Mouse (Mus musculus) kidney, postnatal 25 days (tissue): ENCODE measurements around the gene Pdhx.
A peak's percentile ranks its signal among the peaks of the same experiment; 100 is the strongest.

ENCODE experiments used
- DNase-seq, 2 experiments: peaks; one replicate each; pipeline ENCODE4 v3.0.0; 2021; ENCODE audit warnings: mixed read lengths in 2 of 2

The Pdhx gene

DNA sequence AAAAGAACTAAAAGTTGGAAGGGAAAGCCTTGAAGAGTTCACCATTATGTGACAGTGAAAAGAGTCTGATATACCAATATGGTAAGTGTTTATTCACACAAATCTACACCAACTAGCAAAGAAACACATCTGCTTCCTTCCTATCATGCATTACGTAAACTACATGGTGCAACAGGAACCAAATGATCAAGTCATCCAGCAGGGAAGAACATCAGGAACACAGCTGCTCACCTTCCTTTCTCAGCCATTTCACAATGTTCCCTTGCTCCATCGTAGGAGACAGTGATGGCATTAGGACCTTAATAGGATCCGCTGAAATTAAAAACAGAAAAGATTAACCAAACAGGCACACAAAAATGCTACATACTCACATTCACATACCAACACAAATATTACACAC, 15.0 kb downstream of the Pdhx start:
- no peak for DNase-seq

DNA sequence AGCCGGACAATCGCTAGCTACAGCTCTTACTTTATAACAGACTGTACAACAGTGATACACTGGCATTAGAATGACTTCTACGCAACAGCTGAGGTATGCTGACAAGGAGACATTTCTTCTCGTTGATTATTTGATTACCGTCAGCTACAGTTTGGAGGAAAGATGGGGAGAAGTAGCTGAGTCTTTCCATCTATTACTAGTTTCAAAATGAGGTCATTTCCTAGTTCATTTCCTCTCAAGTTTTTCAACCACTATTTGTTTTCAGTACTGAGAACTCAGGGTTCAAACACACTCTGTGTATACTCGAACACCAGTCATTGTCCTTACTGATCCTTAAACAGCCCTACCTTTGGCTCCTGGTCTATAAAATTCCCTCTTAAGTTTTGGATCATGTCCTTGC, 17.5 kb downstream of the Pdhx start:
- DNase-seq, result no peak

DNA sequence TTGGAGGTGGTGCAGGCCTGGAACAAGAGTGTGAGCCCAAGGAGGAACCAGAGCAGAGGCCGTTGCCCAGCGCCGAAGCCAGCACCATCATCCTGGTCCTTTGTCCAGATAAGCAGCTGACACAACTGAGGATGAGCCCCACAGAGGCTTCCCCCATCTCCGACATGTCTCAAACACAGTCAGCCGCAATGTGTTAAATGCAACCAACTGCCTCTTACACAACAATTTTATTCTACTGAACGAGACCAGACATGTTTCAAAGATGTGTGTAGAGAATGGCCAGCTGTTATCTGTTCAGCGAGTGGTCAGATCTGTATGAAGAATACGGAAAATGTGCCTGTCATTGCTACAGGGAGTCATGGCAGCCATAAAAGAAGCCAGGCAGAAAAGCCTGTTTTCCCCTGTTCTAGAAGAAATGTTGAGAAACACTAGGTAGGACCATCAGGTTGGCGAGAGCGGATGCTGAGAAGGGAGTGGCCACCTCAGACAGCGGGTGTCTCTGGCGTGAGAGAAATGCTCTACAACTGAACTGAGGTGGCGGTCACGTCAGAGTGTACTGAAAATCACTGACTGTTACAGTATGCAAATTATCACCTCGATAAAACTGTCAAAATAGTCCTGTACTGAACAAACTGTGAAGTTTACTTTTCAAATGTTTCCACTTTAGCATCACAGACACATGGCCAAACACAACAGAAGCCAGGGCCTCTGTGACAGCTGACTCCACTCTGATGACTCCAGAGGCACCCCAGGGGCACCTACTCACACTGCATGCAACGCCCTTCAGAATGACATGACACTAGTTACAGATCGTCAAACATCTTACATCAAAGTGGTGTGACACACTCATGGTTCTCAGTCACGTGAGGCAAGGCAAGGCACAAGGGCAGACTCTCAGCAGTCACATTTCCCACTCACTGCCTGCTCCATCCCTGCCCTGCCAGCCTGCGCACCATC, 21.1 kb downstream of the Pdhx start:
- DNase-seq, result no peak

DNA sequence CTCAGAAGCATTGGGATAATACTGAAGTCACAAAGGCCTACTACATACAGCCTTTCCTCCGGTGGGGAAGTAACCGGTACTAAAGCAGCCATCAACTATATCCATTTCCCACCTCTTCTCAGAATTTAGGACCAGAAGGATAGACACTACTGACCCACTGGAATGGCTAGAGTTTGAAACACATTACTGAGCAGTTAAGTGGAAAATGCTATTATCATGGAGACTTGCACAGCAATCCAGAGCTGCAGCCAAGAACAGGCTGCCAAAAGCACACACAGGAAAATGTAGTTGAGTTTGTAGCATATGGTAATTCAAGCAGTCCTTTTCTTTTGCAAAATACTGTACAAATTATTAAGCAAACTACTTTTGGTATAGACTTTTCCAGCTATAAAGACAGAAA, 28.0 kb downstream of the Pdhx start:
- DNase-seq, result no peak

DNA sequence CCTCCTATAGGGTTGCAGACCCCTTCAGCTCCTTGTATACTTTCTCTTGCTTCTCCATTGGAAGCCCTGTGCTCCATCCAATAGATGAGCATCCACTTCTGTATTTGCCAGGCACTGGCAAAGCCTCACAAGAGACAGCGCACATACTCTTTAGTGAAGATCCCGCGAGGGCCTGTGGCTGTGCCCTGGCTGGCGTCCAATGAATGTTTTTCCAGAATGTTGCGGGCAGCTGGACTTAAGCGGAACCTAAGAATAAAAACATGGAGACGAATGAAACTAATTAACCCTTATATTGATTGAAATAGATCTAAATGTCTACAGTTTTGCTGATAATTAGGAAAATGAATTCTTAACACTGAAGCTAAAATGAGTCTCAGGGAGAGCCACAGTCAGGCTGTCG, 32.4 kb downstream of the Pdhx start:
- DNase-seq, result peak in 1 of 2 experiments; percentile 18

DNA sequence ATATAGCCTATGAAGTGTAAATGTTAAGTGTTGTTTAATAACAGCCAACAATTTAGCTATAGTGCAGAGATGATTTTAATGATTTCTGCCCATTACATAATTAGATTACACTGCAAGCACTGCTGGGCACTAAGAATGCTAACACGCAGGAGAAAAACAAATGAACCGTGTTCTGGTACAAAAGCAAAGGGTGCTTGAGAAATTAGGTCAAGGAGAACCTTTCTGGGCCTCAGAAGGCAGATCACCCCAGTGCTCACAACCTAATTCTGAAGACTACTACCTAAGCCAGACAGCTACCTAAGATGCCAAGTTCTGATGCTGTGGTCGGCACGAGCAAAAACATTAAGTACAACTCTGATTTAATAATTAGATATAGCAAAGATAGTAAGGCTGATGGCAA, 35.5 kb downstream of the Pdhx start:
- DNase-seq, result no peak

DNA sequence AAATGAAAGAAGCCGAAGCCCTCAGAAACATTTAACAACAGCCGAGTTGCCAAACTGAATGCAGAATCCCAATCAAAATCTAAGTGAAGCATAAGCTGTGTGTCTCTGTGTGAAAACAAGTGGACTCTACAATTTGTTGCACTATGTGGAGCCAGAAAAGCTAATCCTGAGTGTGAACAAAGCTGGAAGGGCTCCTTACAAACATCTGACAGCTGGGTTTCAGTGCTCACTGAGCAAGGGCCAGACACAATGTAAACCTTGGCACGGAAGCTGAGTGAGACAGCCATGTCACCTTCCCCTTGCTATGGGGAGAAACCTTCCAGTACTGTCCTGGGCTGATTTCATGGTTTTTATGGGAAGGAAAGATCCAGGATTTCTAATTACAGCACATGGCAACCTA, 50.6 kb downstream of the Pdhx start:
- DNase-seq, result no peak

DNA sequence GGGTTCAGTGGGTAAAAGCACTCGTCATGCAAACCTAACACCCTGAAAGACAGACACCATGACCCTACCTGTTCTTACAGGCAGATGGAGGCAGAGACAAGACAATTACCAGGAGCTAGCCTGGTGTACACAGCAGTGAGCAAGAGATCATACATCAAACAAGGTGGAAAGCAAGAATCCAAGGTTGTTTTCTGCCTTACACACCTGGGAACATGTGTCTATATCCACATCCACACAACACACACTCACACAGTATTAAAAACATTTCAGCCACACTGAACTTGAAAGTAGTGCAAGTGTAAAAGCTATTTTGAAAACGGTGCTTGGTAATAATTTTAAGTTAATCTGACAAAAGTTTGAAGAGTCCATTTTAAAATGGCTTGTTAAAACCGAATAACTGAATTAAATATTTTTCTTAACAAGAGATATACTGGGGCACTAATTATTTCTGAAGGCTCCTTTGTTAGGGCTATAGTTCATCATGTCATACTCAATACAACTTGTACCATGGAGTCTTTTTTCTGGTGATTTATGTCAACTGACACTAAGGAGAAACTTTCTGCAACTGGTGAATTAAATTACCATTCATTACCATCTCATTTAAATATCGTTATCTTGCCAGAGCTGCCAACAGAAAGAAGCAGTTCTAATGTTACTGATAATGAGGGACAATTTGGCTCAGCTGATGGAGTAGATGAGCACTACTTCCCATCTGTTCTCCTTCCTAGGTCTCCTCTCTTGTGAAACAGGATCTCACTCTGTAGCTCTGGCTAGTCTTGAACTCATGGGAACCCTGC, 52.9 kb downstream of the Pdhx start:
- no peak for DNase-seq

DNA sequence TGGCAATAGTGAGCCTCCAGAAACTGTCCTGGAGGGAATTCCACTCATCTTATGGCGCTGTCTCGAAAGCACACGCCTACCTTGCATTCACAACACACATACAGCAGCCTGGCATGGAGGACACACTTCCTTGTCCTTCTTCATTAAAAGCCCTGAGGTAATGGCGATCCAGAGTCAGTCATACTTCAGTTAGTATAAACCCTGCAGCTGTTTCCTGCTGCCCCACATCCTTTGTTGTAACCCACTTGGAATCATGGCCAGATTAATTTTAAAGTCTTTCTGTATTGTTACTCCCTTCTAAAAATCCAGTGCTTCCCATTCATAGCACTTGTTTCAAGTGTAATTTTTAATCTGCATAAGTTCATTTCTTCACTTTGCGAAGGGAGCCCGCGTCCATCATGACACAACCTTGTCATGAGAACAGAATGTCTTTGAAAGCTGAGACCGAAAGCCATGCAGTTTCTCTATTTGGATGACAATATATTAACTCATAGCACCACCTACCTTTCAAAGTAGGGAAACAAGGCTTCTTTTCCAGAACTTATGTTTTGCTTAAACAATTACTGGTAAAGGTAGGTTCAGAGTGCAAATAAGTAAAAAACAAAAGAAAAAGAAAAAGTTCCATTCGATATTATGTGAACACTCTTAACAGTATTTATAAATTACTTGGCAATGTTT, 54.4 kb downstream of the Pdhx start:
- no peak for DNase-seq

DNA sequence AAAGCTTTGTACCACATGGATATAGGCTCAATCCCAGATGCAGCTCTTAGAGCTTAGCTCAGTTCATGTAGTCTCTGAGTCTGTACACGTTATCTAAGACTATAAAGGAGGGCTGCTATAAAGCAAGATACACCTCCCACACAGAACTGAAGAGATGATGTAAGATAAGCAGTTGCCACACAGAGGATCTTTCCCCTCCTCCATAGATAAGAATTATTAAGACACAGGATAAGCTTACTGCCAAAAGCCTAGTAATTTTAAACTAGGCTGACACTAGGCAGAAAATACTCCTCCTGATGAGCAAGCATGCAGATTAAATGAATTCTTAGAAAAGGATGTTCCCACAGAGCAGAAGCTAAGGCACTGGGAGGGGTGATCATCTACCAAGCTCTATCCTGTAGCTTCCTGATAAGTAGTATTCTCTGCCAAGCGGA, 55.9 kb downstream of the Pdhx start:
- no peak for DNase-seq

DNA sequence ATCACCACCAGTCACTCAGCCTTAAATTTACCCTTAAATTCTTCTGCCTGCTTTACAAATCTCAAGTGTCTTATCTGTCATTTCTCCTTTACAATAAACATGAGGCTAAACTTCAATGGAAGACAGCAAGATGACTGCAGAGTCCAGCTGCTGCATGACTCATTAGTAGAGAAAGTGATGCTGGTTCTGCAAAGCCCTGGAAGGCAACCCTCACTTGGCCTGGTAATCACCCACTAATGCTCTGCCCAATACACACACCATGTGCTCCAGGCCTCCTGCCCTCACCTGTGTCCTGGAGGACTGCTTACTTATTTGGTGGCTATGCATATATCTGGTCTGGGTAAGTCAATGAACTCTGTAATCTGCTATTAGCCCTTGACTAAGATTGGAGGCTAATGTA, 57.2 kb downstream of the Pdhx start:
- no peak for DNase-seq

DNA sequence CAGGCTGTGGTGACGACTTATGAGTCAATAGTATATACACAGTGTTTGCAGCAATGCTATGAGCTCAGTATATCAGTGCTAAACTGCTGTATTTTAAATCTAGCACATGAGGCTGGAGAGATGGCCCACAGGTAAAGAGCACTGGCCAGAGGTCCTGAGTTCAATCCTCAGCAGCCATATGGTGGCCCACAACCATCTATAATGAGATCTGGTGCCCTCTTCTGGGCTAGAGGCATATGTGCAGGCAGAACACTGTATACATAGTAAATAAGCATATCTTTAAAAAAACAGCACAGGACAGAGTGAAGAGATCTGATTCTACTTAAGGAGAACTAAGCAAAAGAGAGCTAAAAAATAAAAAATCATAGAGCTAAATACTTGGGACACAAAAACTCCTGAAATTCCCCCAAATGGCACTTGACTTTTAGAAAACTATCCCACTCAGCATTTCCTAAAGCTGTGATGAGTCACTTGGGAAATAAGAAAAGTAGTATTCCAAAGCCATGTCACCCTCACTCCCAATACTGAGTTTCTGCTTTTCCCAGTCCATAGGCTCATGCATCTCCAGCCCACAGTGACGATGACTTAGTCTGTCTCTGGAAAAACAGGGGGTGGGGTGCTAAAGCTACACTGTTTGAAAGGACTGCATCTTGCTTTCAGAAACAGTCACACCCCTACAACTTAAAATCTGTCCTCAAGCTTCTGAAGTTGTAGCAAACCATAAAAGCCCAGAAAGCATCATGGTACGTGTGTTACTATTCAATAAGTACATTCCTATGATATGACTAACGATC, 60.3 kb downstream of the Pdhx start:
- DNase-seq, result no peak

DNA sequence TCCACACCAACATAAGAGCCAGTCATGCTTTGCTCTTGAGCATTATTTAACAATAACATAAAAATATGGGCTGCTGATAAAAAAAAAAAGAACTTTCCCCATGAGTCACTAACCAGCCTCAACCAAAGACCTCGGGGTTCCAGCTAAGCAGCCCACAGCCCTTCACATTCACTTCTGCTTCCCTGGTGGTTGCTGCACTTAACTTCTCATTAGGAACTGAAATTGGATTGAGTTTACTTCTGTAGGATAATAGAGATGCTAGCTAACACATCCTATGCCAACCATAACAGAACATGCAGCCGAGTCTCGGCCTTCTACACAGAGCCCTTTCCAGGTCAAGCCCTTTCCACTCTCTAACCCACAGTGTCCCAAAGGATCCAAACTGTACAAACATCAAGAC, 65.1 kb downstream of the Pdhx start:
- DNase-seq, result no peak

DNA sequence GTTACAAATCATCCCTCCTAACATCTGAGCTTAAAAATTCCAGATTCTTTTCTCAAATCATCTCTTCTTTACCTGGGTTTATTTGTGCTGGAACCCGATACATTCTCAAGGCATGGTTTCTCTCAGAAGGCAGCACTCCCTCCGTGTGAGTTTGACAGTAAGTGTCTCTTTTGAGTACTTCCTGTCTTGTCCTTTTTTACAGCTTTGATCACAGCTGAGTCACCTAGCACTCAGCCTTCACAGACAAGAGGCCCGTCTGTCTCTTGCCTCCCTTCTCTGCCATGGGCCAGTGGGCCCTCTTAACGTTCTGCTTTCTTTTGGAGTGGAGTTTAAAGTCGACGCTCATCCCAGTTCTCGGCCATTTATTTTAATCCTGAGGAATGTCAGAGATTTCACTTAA, 68.7 kb downstream of the Pdhx start:
- no peak for DNase-seq

DNA sequence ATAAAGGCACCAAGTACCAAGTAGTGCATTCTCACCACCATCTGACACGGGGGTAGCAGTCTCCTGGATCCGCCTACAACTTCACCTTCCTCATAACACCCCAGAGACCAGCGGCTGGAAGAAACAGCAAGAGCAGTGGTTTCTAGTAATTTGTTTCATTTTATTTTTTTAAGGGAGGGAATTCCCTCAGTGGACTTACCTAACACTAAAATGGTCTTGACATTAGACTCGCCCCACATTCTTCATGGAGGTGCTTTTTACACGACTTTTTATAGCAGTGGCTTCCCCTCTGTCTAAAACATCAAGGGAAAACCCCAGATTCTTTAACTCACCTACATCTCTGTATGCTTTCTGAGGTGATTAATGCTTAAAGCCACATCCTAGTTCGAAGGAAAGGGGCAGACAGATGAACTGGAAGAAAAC, 74.1 kb downstream of the Pdhx start:
- no peak for DNase-seq

DNA sequence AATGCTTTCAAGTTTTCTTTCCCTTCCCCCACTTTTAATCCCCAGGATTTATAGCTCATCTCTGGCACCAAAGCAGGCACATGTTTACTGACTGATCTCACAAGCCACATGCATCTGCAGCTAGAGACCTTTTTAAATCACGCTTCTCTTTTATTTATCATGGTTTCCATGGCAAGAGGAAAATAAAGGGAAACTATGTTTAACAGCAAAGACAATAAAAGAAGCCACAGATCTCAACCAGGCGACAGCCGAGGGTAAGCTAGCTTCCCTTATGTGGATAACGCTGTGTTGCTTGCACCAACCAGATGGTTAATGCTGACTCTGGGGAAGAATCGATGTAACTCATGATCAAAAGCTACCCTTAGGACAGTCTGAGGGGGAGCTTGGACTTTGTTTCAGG, 75.0 kb downstream of the Pdhx start:
- no peak for DNase-seq

DNA sequence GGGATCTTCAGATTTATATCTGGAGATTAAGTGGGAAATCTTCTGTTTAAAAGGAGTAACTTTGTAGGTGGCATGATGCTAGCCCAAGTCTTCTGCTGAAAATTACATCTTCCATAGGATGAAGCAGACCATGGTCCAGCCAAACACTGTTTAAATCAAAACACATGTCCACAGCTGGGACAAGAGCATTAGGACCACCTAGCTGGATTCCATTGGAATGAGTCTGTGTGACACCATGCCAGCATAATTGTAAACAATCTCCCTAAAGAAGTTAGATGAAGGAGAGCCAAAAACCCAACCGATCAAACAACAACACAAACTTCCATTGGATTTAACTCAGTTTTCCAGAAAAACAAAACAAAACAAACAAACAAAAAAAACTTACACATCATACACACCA, 75.4 kb downstream of the Pdhx start:
- no peak for DNase-seq

DNA sequence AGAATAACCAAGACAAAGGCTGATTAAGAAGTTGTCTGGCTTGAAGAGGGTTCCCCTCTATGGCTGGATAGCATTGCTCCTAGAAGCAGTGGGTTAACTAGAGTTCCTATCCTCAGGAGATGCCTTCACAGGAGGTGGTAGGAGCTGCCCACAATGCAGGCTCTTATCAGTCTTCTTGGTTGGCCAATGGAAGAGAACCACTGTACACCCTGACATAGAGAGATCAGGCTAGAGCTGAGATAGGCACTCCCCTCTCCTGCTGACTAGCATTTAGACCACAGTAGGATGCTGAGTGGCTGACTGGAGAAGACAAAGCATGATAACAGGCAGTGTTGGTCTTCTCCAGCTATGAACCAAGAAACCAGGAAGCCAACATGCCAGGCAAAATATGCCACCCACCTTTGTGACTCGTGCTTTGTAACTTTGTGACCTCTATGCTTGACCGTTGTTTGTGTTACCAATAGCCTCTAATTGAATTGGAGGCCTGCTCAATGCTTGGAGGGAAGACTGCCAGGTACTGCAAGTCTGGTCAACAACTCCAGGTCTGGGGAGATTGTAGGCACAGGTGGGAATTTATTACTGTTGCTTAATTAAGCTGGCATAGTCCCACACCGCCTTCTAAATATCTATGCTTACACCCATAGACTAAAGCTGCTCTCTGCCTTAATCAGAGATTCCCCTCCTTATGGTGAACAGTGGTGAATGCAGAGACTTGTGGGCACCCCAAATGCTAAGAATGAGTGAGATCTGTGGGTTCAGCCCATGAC, 79.3 kb downstream of the Pdhx start:
- no peak for DNase-seq

DNA sequence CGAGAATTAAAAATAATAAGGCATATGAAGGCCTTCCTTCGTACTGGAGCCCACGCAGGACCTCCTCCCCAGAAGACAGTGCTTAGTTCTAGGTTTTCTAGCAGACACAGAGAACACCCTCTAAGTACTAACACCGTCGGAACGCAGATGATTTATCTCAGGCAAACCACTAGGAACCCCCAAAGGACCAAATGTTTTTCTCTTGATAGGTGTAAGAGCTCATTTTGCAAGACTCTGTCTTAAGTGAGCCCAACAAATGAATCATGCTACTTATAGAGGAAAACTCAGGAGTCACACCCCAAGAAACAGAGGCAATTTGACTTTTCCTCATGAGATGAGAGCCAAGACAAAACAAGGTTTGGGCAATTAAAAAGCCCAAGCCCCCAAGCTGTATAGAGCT, 80.9 kb downstream of the Pdhx start:
- no peak for DNase-seq

DNA sequence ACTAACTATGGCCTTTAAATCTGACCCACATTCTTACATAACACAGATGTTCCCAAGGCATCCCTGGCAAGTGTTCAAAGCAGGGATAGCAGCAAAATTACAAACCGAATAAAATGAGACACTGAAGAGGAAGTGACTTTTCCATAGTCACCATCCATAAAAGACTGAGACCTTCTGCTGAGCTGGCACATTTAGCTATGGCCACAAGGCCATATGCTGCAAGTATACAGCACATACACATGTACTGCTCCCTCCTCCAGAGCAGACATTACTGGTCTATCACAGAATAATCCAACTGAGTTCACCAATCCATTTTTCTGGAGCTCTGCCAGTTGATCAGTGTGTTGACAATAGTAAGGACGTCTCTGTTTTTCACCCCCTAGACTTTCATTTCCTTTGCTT, 83.0 kb downstream of the Pdhx start:
- no peak for DNase-seq

DNA sequence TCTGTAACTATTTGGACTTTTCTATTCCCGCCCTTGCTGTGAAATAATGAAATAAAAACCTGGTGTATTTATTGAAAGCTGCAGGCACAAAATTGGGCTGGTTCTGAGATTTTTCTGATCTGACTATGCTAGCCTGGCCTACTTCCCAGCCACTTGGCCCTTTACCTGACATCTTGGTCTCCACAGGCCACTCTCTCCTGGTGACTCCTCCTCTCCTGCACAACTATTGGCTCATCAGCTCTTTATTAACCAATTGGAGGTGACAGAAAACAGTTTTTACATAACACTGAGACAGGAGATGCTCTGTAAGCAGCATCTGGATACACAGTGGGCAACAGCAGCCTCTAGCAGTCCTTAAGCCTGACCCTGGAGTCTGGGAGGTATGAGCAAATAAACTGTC, 83.9 kb downstream of the Pdhx start:
- no peak for DNase-seq

DNA sequence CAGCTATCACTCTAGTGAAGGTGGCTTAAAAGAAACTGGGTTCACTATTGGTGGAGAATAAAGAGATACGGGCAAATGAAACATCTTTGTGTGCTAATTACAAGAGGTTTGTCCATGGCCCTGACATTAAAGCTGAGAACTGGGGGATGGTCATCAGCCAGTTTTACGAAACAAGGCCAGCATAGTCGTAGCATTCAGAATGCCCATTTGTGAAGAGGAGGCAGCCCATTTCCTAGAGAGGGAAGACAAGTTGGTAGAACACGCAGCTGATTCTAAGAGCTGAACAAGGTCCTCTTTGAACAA, 85.7 kb downstream of the Pdhx start:
- no peak for DNase-seq
